Mouse (Mus musculus) embryonic facial prominence, embryonic 15.5 days (tissue): Measurements from ENCODE around the gene Tmem238l. TPM values are rescaled to one million over a fixed set of nuclear protein-coding genes. Genes with fewer than 3 reads are reported as not detected.
A peak's percentile ranks its signal among the peaks of the same experiment; 100 is the strongest.

Source experiments
- ATAC-seq: fragments of 200-750 bp; cut with Nextera tagmentation; 2 replicates; pipeline ENCODE4 v1.8.0; 2017; ENCODE audit warnings: low read depth, moderate TSS enrichment; ENCODE audit not compliant: insufficient number of reproducible peaks, low FRiP score, low TSS enrichment
- H3K27ac ChIP-seq: fragments of 300-500 bp; sonication (generic); replicated peaks from 2 replicates; pipeline ENCODE4 v1.5.1; 2015; ENCODE audit warnings: mild to moderate bottlenecking, inconsistent platforms
- H3K27me3 ChIP-seq: fragments of 300-500 bp; sonication (generic); 2 replicates; pipeline ENCODE4 v1.6.1; 2015; ENCODE audit warnings: inconsistent platforms
- H3K36me3 ChIP-seq: fragments of 300-500 bp; sonication (generic); 2 replicates; pipeline ENCODE4 v1.6.1; 2015; ENCODE audit warnings: mild to moderate bottlenecking, inconsistent platforms
- H3K4me1 ChIP-seq: fragments of 300-500 bp; sonication (generic); 2 replicates; pipeline ENCODE4 v1.6.1; 2015; ENCODE audit warnings: inconsistent platforms
- H3K4me2 ChIP-seq: fragments of 300-500 bp; sonication (generic); replicated peaks from 2 replicates; pipeline ENCODE4 v1.6.1; 2015; ENCODE audit warnings: mild to moderate bottlenecking, inconsistent platforms
- H3K4me3 ChIP-seq: fragments of 300-500 bp; sonication (generic); replicated peaks from 2 replicates; pipeline ENCODE4 v1.5.1; 2015; ENCODE audit warnings: mild to moderate bottlenecking, inconsistent platforms
- H3K9ac ChIP-seq: fragments of 300-500 bp; sonication (generic); 2 replicates; pipeline ENCODE4 v1.6.1; 2015; ENCODE audit warnings: inconsistent platforms
- H3K9me3 ChIP-seq: fragments of 300-500 bp; sonication (generic); replicated peaks from 2 replicates; pipeline ENCODE4 v1.6.1; 2016; ENCODE audit warnings: inconsistent platforms
- WGBS: fragments of 180-500 bp; shearing (Covaris S2); methylation state at CpG from one replicate; pipeline ENCODE4 v1.1.7; 2015; 5-methylcytosine and 5-hydroxymethylcytosine counted together
- polyA plus RNA-seq: library from polyadenylated mRNA; unstranded; fragments of >200 nt; fragmentation: Nextera tagmentation; extraction: Ambion mirVana; gene quantifications from 2 replicates; pipeline ENCODE4 v1.2.1, GENCODE M21; 2015

Gene Tmem238l
- polyA plus RNA-seq, result 0.21 and 0.37 TPM in 2 replicates

DNA sequence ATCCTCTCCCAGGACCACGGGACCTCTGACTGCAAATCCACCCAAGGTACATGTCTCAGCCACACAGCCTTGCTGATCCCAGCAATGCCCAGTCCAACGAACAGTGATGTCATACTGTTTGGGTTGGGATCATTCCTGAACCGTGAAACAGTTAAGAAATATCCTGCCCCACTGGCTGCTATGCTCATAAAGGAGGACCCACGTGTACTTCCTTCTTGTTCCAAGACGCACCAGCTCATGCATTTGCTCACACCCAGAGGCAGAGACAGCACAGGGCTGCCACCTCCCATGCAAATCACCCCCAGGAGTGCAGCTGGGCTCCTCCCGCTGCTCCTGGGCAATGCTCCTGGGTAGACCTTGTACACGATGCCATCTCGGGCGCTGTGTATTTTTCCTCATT, at the start of gene Tmem238l:
Tmem238l (plus strand) TSS at position 336 of the 400 bp plus-strand sequence.
- H3K36me3 ChIP-seq, result no peaks in the 10 kb centered on the region
- no peak within 1 kb of the TSS for H3K9ac ChIP-seq
- no peaks in the 10 kb centered on the region for H3K9me3 ChIP-seq
- 73% methylated on average over 9 of the region's 9 CpGs for WGBS
- no peak for ATAC-seq
- no peaks in the 10 kb centered on the region for H3K4me1 ChIP-seq
- no peak within 1 kb of the TSS for H3K4me2 ChIP-seq
- H3K27me3 ChIP-seq, result no peaks in the 10 kb centered on the region
- H3K4me3 ChIP-seq, result no peak within 1 kb of the TSS
- H3K27ac ChIP-seq, result no peak within 1 kb of the TSS

DNA sequence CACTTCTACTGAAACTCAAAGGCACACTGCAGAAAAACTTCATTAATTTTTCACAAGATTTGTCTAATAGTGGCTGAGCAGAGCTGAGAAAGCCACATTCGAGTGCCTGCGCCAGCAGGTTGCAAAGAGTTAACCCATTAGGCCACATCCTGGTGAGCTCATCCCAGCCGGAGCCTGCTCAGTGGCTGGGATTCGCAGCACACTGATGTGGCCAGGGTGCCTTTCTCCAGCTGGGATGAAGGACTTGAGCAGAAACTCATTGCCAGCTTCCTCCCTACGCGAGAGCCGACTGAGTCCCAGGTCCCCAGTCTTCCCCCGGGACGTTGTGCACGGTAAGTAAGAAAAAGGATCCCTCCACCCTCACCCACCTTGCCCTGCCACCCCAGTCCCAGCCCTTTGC, 44.6 kb upstream of the Tmem238l start, which contains the start of gene Pirt:
Pirt (plus strand) TSS at position 171 of the 400 bp plus-strand sequence.
- no peak within 1 kb of the TSS for H3K9ac ChIP-seq
- H3K4me1 ChIP-seq, result no peaks in the 10 kb centered on the region; the same call in 1 of the 2 replicates
- 46% methylated on average over 10 of the region's 10 CpGs for WGBS
- H3K4me2 ChIP-seq, result no peak within 1 kb of the TSS
- no peaks in the 10 kb centered on the region for H3K9me3 ChIP-seq
- no peaks in the 10 kb centered on the region for H3K27me3 ChIP-seq
- ATAC-seq, result no peak
- no peak within 1 kb of the TSS for H3K27ac ChIP-seq
- no peak within 1 kb of the TSS for H3K4me3 ChIP-seq
- H3K36me3 ChIP-seq, result no peaks in the 10 kb centered on the region

DNA sequence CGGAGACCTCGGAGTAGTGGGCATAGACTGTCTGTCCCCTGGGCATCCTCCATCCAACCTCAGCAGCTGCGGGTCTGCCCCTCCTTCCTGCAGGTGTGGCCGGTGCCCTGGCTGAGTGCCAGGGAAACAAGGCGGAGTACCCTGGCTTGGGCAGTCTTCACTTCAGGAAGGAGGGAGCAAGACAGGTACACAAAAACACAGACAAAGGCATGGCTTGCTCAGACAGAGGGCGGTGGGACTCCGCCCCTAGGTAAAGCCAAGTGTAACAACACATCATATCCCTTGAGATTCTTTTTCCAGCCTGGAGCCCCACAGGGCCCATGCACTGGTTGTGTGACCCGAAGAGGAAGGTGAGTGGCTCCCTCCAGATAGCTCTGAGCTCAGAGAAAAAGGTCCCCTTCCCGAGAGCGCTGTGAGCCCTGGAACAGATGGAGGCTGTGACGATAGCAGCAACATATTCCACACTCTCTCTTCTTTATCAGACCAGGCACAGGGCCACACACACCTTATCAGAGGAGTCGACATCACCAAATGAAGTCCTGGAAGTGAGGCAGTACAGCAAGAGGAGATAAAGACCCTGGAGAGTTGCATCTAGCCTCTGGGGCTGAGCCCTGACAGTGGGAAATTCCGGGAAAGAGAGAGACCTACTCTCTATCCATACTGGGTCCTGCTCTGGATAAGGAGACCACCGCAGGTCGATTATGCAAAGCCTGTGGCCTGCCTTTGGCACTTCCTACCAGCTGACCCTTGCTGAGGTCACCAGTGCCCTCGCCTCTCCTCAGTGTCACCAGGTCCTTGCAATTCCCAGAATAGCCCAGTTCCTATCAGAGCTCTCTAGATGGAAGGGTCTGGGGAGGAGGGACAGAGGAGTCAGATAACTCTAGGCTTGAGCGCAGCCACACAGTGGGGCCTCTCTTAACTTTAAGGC, 43.6 kb upstream of the Tmem238l start:
- ATAC-seq, result peak; percentile 76
- 50% methylated on average over 17 of the region's 17 CpGs for WGBS
- no peaks in the 10 kb centered on the region; the same call in 1 of the 2 replicates for H3K4me1 ChIP-seq
- no peaks in the 10 kb centered on the region for H3K9me3 ChIP-seq
- no peaks in the 10 kb centered on the region for H3K27me3 ChIP-seq
- no peaks in the 10 kb centered on the region for H3K36me3 ChIP-seq
- H3K4me3 ChIP-seq, result no peak overlapping the region
- H3K9ac ChIP-seq, result no peak overlapping the region
- no peak overlapping the region for H3K4me2 ChIP-seq
- no peak overlapping the region for H3K27ac ChIP-seq

DNA sequence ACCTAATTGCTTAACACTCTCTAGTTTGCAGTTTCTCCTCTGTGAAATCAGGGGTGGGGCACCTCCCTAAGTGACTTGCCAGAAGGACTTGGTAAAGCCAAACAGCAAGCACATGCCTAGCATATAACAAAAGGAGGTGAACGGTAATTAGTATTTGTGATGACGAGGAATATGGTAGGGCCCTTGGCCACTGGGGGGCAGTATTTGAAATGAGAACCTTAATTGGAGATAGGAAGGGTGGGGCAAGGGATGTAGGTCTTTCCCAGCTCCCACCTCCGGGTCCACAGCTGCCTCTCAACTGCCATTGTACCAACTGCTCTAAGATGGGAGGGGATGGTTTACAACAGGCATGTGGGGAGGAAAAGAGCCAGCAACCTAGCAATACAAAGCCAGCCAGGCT, 42.2 kb upstream of the Tmem238l start:
- H3K4me1 ChIP-seq, result no peaks in the 10 kb centered on the region; the same call in 1 of the 2 replicates
- no peak overlapping the region for H3K9ac ChIP-seq
- no peaks in the 10 kb centered on the region for H3K9me3 ChIP-seq
- H3K27me3 ChIP-seq, result no peaks in the 10 kb centered on the region
- ATAC-seq, result no peak
- WGBS, result 28% methylated on average over 3 of the region's 3 CpGs
- no peaks in the 10 kb centered on the region for H3K36me3 ChIP-seq
- no peak overlapping the region for H3K27ac ChIP-seq
- H3K4me3 ChIP-seq, result no peak overlapping the region
- no peak overlapping the region for H3K4me2 ChIP-seq

DNA sequence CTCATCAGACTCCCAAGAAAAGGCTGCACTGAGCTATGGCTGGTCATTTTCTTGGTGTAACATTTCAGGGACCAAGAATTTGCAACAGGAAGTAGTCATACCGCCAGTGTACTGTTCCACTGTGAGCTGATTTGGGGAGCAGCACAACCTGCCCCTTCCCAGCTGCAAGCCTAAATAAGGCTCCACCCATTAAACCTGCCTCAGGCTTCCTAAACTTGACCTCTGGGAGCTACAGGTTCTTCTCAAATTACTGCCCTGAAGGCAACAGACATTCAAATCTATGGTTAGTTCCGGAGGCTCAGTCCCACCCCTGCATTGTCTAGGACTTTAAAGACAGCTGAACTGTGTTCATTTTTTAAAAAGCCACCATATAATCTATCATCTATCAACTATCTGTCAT, 36.4 kb upstream of the Tmem238l start:
- Histone ChIP-seq H3K4me2 (no peak overlapping the region), H3K27ac (no peak overlapping the region), H3K4me3 (no peak overlapping the region), H3K4me1 (no peaks in the 10 kb centered on the region), H3K36me3 (no peaks in the 10 kb centered on the region), H3K9me3 (no peaks in the 10 kb centered on the region), H3K27me3 (no peaks in the 10 kb centered on the region), H3K9ac (no peak overlapping the region)
- 33% methylated on average over 2 of the region's 2 CpGs for WGBS
- no peak for ATAC-seq

DNA sequence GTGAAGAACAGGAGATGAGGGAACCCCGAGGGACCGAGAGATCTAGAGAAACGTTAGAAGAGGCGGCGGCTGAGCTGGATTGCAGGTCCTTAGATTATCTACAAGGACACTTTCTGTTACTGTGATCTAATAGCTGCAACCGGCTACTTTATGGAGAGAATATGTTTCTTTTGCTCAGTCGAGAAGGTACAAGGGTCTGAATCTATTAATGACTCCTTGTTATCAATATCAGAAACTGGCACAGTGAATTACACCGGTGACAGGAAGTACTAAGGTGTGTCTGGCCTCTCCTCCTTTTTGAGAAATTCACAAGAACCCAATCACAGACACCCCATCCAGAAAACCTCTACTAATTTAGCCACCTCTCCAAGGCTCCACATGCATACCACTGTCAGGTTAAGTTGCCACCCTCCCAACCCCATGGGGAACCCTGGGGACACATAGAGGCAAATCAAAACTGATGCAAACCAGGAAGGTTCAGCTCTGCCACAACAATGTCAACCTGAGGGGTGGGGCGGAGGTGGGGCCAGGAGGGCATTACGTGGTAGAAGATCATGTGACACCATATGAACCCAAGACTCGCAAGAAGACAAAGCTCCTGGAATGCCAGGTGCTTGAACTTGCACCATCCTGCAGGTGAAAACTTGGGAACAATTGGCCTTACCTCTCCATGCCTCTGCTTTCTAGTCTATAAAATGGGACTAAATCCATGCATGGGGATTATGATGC, 32.2 kb upstream of the Tmem238l start:
- Histone ChIP-seq H3K4me2 (no peak overlapping the region), H3K27ac (no peak overlapping the region), H3K9ac (no peak overlapping the region), H3K4me1 (no peaks in the 10 kb centered on the region), H3K4me3 (no peak overlapping the region), H3K36me3 (no peaks in the 10 kb centered on the region), H3K27me3 (no peaks in the 10 kb centered on the region), H3K9me3 (no peaks in the 10 kb centered on the region)
- ATAC-seq, result no peak
- WGBS, result 81% methylated on average over 11 of the region's 11 CpGs

DNA sequence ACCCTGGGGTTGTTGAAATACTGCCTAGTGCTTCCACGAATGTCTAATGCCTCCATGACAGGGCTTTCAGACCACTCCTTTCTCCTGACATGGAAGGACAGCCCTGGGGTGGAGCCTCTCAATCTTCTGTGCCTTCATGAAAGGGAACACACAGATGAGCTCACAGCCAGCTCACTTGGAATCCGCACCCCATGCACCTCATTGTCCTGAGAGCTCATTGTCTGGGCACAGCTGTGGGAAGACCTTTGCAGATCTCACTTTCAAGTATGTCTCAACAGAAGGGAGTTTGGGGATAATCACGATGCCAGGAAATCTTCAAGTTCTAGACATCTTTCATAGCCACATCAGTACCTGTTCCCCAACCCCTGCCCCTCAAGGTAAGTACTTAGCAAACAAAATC, 28.1 kb upstream of the Tmem238l start:
- Histone ChIP-seq H3K27ac (no peak overlapping the region), H3K4me3 (no peak overlapping the region), H3K9ac (no peak overlapping the region), H3K27me3 (no peaks in the 10 kb centered on the region), H3K4me2 (no peak overlapping the region), H3K9me3 (no peaks in the 10 kb centered on the region), H3K4me1 (no peaks in the 10 kb centered on the region), H3K36me3 (no peaks in the 10 kb centered on the region)
- no peak for ATAC-seq
- 69% methylated on average over 3 of the region's 3 CpGs for WGBS

DNA sequence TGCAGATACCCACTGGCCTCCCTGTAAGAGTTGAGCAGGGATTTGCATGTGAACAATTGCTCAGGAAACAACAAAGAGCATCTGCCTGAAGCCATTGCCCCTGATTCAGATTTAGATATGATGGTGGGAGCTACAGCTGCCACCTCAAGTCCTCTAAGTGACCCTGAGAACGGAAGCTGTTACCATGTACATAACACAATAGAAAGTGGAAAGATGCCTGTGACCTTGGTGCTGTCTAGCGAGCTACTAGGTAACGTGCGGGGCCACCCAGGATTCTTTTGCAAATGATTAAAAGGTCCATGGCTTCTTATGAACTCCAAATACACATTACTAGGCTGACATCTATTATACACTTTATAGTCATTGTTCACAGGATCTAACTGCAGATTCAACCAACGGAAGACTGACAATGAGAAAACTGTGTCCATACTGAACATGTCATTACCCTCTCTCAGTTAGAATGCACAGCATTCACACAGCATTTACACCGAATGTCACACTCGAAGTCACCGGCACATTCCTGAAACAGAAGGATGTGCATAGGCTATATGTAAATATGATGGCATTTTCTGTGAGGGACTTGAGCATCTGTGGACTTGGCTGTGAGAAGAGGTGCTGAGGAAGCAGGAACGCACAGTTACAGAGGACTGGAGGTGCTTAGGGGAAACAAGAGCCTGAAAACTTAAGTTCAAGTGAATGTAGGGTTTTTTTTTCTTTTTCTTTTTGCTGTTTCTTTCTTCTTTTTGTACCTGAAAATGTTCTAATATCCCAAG, 23.4 kb upstream of the Tmem238l start:
- no peak overlapping the region for H3K9ac ChIP-seq
- no peaks in the 10 kb centered on the region for H3K4me1 ChIP-seq
- no peaks in the 10 kb centered on the region for H3K36me3 ChIP-seq
- no peak overlapping the region for H3K27ac ChIP-seq
- H3K4me2 ChIP-seq, result no peak overlapping the region
- ATAC-seq, result no peak
- 76% methylated on average over 9 of the region's 9 CpGs for WGBS
- H3K27me3 ChIP-seq, result no peaks in the 10 kb centered on the region
- no peaks in the 10 kb centered on the region for H3K9me3 ChIP-seq
- H3K4me3 ChIP-seq, result no peak overlapping the region

DNA sequence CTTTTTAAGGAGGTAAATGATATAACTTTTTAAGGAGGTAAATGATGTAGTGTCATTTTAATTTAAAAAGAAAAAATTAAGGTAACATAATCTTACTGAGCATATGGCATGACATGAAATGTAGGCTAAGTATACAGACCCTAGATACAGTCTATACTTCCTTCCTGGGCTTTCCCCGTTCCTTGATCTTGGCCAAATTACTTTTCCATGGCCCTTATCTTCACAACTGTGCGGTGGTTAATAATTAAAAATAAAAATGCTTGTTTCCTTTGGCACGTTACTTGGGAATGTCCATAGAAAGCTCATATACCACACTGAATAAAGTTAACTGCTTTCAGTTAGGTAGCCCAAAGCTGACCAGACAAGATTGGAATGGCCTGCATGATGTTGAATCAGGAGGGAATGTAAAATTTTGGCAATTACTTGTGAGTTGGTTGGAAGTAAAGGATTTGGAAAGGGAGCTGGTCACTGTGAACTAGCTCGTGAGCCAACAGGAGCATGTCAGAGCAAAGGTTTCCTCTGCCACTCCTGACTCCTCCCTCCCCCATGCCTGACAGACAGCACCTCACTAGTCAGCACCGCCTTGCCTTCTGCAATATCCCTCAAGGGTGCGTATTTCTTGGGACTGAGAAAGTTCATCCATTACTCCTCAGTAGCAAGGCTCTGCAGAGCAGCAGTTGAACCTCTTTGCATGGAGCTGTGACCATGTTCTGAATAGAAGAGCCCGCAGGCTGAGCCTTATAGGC, 21.8 kb upstream of the Tmem238l start:
- no peak for ATAC-seq
- no peak overlapping the region for H3K27ac ChIP-seq
- 73% methylated on average over 7 of the region's 7 CpGs for WGBS

DNA sequence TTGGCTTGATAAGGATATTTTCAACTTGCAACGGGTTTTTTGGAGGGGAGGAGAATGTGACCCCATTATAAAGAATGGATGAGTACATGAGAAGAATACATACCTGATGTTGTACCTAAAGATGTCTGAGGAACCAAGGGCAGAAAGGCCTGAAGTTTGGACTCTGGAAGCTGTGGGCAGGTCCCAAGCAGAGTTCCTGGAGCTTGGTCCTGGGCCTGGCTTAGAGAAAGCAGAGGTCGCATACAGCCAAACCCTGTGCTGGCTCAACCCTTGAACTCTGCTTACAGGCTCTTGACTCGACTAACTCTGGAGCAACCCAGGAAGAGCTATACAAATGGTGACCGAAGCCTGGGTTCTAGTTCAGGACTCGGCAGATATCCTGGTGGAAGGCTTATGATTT, 14.4 kb upstream of the Tmem238l start:
- ATAC-seq, result no peak
- Histone ChIP-seq H3K9me3 (no peaks in the 10 kb centered on the region), H3K9ac (no peak overlapping the region), H3K4me1 (no peaks in the 10 kb centered on the region), H3K27ac (no peak overlapping the region), H3K4me2 (no peak overlapping the region), H3K4me3 (no peak overlapping the region), H3K36me3 (no peaks in the 10 kb centered on the region), H3K27me3 (no peaks in the 10 kb centered on the region)
- 92% methylated on average over 5 of the region's 5 CpGs for WGBS

More for the DNA sequence above, 21.8 kb upstream of the Tmem238l start:
- Histone ChIP-seq H3K4me3 (no peak overlapping the region), H3K9me3 (no peaks in the 10 kb centered on the region), H3K36me3 (no peaks in the 10 kb centered on the region), H3K9ac (no peak overlapping the region), H3K4me2 (no peak overlapping the region), H3K27me3 (no peaks in the 10 kb centered on the region), H3K4me1 (no peaks in the 10 kb centered on the region)
